Mouse (Mus musculus) embryonic facial prominence, embryonic 14.5 days (tissue): Measurements from ENCODE around the gene Lrit2. TPM values are rescaled to one million over a fixed set of nuclear protein-coding genes. Genes with fewer than 3 reads are reported as not detected.

Source experiments
- ATAC-seq: fragments of 200-750 bp; cut with Nextera tagmentation; 2 replicates; pipeline ENCODE4 v1.8.0; 2017; ENCODE audit warnings: low read depth, moderate number of reproducible peaks, moderate TSS enrichment
- DNase-seq: peaks from one replicate; pipeline ENCODE4 v3.0.0-alpha.2; 2015; ENCODE audit warnings: low spot score
- H3K27ac ChIP-seq: fragments of 300-500 bp; sonication (generic); replicated peaks from 2 replicates; pipeline ENCODE4 v1.5.1; 2014; ENCODE audit warnings: low read depth, mild to moderate bottlenecking, low read length, moderate library complexity
- H3K27me3 ChIP-seq: fragments of 300-500 bp; sonication (generic); replicated peaks from 2 replicates; pipeline ENCODE4 v1.6.1; 2014; ENCODE audit warnings: low read length; ENCODE audit not compliant: control insufficient read depth, insufficient read depth
- H3K36me3 ChIP-seq: fragments of 300-500 bp; sonication (generic); 2 replicates; pipeline ENCODE4 v1.6.1; 2014; ENCODE audit warnings: low read length, mixed read lengths; ENCODE audit not compliant: control insufficient read depth, insufficient read depth
- H3K4me1 ChIP-seq: fragments of 300-500 bp; sonication (generic); 2 replicates; pipeline ENCODE4 v1.6.1; 2014; ENCODE audit warnings: antibody characterized with exemption, low read length; ENCODE audit not compliant: control insufficient read depth, insufficient read depth
- H3K4me2 ChIP-seq: fragments of 300-500 bp; sonication (generic); 2 replicates; pipeline ENCODE4 v1.6.1; 2014; ENCODE audit warnings: low read depth, mild to moderate bottlenecking, low read length, moderate library complexity, mixed read lengths
- H3K4me3 ChIP-seq: fragments of 300-500 bp; sonication (generic); 2 replicates; pipeline ENCODE4 v1.5.1; 2014; ENCODE audit warnings: low read depth, mild to moderate bottlenecking, low read length
- H3K9ac ChIP-seq: fragments of 300-500 bp; sonication (generic); 2 replicates; pipeline ENCODE4 v1.6.1; 2014; ENCODE audit warnings: low read depth, mild to moderate bottlenecking, low read length, moderate library complexity, mixed read lengths
- H3K9me3 ChIP-seq: fragments of 300-500 bp; sonication (generic); 2 replicates; pipeline ENCODE4 v1.6.1; 2016; ENCODE audit warnings: low read length; ENCODE audit not compliant: control insufficient read depth
- WGBS: fragments of 180-500 bp; shearing (Covaris S2); extraction: QIAGEN DNeasy Blood & Tissue Kit; methylation state at CpG from one replicate; pipeline ENCODE4 v1.1.7; 2014; 5-methylcytosine and 5-hydroxymethylcytosine counted together
- polyA plus RNA-seq: library from polyadenylated mRNA; unstranded; fragments of >200 nt; fragmentation: Nextera tagmentation; extraction: Ambion mirVana; gene quantifications from 2 replicates; pipeline ENCODE4 v1.2.1, GENCODE M21; 2014

The Lrit2 gene
- polyA plus RNA-seq, 1 experiment from 2014 or later, result 0.06 TPM

- Histone ChIP-seq H3K36me3 (no peaks in the 10 kb centered on the region), H3K27ac (no peak overlapping the region), H3K9me3 (no peaks in the 10 kb centered on the region), H3K4me3 (no peak overlapping the region), H3K4me1 (no peaks in the 10 kb centered on the region), H3K9ac (no peak overlapping the region), H3K27me3 (no peaks in the 10 kb centered on the region), H3K4me2 (no peak overlapping the region)
- 58% methylated on average over 2 of the region's 2 CpGs for WGBS
- ATAC-seq (no peak), DNase-seq (no peak)
Observed at GRCm38 (mm10) chr14:37064849-37065248, 2.9 kb upstream of the Lrit2 start.

GRCm38 (mm10) chr14:37066636-37067035, 1.1 kb upstream of the Lrit2 start:
- H3K4me3 ChIP-seq, result no peak overlapping the region
- ATAC-seq, result no peak

GRCm38 (mm10) chr14:37068516-37068915, 787 bp downstream of the Lrit2 start:
- H3K27me3 ChIP-seq, result no peaks in the 10 kb centered on the region
- DNase-seq, result peak; percentile 77
- no peaks in the 10 kb centered on the region for H3K9me3 ChIP-seq
- WGBS, result 14% methylated on average over 9 of the region's 9 CpGs
- H3K27ac ChIP-seq, result no peak overlapping the region
- H3K9ac ChIP-seq, result no peak overlapping the region
- no peaks in the 10 kb centered on the region for H3K4me1 ChIP-seq
- no peak overlapping the region for H3K4me2 ChIP-seq
- no peak overlapping the region for H3K4me3 ChIP-seq
- no peaks in the 10 kb centered on the region for H3K36me3 ChIP-seq
- peak; percentile 67; the same call in 1 of the 2 replicates for ATAC-seq

More at GRCm38 (mm10) chr14:37066636-37067035, 1.1 kb upstream of the Lrit2 start:
- H3K4me1 ChIP-seq, result no peaks in the 10 kb centered on the region
- 54% methylated on average over 2 of the region's 2 CpGs for WGBS
- H3K9ac ChIP-seq, result no peak overlapping the region
- no peaks in the 10 kb centered on the region for H3K27me3 ChIP-seq
- DNase-seq, result no peak
- H3K36me3 ChIP-seq, result no peaks in the 10 kb centered on the region
- H3K4me2 ChIP-seq, result no peak overlapping the region
- no peak overlapping the region for H3K27ac ChIP-seq
- no peaks in the 10 kb centered on the region for H3K9me3 ChIP-seq

GRCm38 (mm10) chr14:37080724-37081123, 13.0 kb downstream of the Lrit2 start:
- WGBS, result 71% methylated on average over 1 of the region's 1 CpGs
- Histone ChIP-seq H3K9ac (no peak overlapping the region), H3K9me3 (no peaks in the 10 kb centered on the region), H3K27me3 (no peaks in the 10 kb centered on the region), H3K36me3 (no peaks in the 10 kb centered on the region), H3K4me2 (no peak overlapping the region), H3K4me1 (no peaks in the 10 kb centered on the region), H3K4me3 (no peak overlapping the region), H3K27ac (no peak overlapping the region)
- DNase-seq (no peak), ATAC-seq (no peak)

- WGBS, result 34% methylated on average over 4 of the region's 4 CpGs
- no peaks in the 10 kb centered on the region for H3K4me1 ChIP-seq
- ATAC-seq, result no peak
Observed at GRCm38 (mm10) chr14:37083755-37084154, 16.0 kb downstream of the Lrit2 start.

GRCm38 (mm10) chr14:37094436-37094835, 26.7 kb downstream of the Lrit2 start:
- Histone ChIP-seq H3K4me2 (no peak overlapping the region), H3K4me3 (no peak overlapping the region), H3K4me1 (0 out of 2 replicates have a peak, but pooled peaks cover 3% of the 10 kb centered on the region), H3K27me3 (peaks cover 24% of the 10 kb centered on the region), H3K9ac (no peak overlapping the region), H3K27ac (no peak overlapping the region), H3K9me3 (no peaks in the 10 kb centered on the region), H3K36me3 (no peaks in the 10 kb centered on the region)
- WGBS, result 67% methylated on average over 6 of the region's 6 CpGs
- ATAC-seq (peak; percentile 18; the same call in 1 of the 2 replicates), DNase-seq (peak; percentile 29)

More at GRCm38 (mm10) chr14:37083755-37084154, 16.0 kb downstream of the Lrit2 start:
- Histone ChIP-seq H3K27ac (no peak overlapping the region), H3K4me3 (no peak overlapping the region), H3K27me3 (no peaks in the 10 kb centered on the region), H3K36me3 (no peaks in the 10 kb centered on the region), H3K9ac (no peak overlapping the region), H3K4me2 (no peak overlapping the region), H3K9me3 (no peaks in the 10 kb centered on the region)
- DNase-seq, result no peak

GRCm38 (mm10) chr14:37095556-37095955, 27.8 kb downstream of the Lrit2 start:
- Histone ChIP-seq H3K4me2 (no peak overlapping the region), H3K9ac (no peak overlapping the region), H3K36me3 (no peaks in the 10 kb centered on the region), H3K27me3 (peaks cover 24% of the 10 kb centered on the region), H3K9me3 (no peaks in the 10 kb centered on the region), H3K4me1 (0 out of 2 replicates have a peak, but pooled peaks cover 3% of the 10 kb centered on the region), H3K27ac (no peak overlapping the region), H3K4me3 (no peak overlapping the region)
- WGBS, result 79% methylated on average over 4 of the region's 4 CpGs
- no peak for ATAC-seq
- no peak for DNase-seq

GRCm38 (mm10) chr14:37097956-37098530, 30.3 kb downstream of the Lrit2 start, which contains the start of gene Cdhr1:
Cdhr1 (minus strand) TSS chr14:37098347.
- WGBS, result under 1% methylated on average over 25 of the region's 30 CpGs
- H3K36me3 ChIP-seq, result no peaks in the 10 kb centered on the region
- peaks cover 24% of the 10 kb centered on the region for H3K27me3 ChIP-seq
- H3K9me3 ChIP-seq, result no peaks in the 10 kb centered on the region
- peak; percentile 83 for DNase-seq
- H3K9ac ChIP-seq, result peak within 1 kb of the TSS; percentile 48; the same call in 1 of the 2 replicates
- ATAC-seq, result peak; percentile 93
- H3K27ac ChIP-seq, result no peak within 1 kb of the TSS
- 0 out of 2 replicates have a peak, but pooled peaks cover 3% of the 10 kb centered on the region for H3K4me1 ChIP-seq
- H3K4me3 ChIP-seq, result peak within 1 kb of the TSS; percentile 29
- H3K4me2 ChIP-seq, result peak within 1 kb of the TSS; percentile 58

- 88% methylated on average over 5 of the region's 5 CpGs for WGBS
- Histone ChIP-seq H3K36me3 (no peaks in the 10 kb centered on the region), H3K4me3 (no peak overlapping the region), H3K9ac (no peak overlapping the region), H3K27me3 (peaks cover 24% of the 10 kb centered on the region), H3K4me1 (peaks cover 7% of the 10 kb centered on the region; the same call in 1 of the 2 replicates), H3K9me3 (no peaks in the 10 kb centered on the region), H3K4me2 (no peak overlapping the region), H3K27ac (no peak overlapping the region)
- DNase-seq (no peak), ATAC-seq (no peak)
Observed at GRCm38 (mm10) chr14:37101531-37101930, 33.8 kb downstream of the Lrit2 start.
